Mouse (Mus musculus) heart, postnatal 0 days (tissue): Measurements from ENCODE around the gene Helz2.

Experiments used
- CTCF ChIP-seq: IDR thresholded peaks from 2 replicates; pipeline ENCODE4 v1.5.1; 2016; ENCODE audit warnings: antibody characterized with exemption, control low read depth, low read depth
- EP300 ChIP-seq: IDR thresholded peaks from 2 replicates; pipeline ENCODE4 v1.6.1; 2016; ENCODE audit warnings: antibody characterized with exemption, low read depth

- TF ChIP-seq CTCF (no peak), EP300 (no peak)
Measured at GRCm38 (mm10) chr2:181277866-181278265, 36.0 kb upstream of the Helz2 start.
